ENCODE assay signal across 8 mouse cellular contexts in the genomic region with DNA sequence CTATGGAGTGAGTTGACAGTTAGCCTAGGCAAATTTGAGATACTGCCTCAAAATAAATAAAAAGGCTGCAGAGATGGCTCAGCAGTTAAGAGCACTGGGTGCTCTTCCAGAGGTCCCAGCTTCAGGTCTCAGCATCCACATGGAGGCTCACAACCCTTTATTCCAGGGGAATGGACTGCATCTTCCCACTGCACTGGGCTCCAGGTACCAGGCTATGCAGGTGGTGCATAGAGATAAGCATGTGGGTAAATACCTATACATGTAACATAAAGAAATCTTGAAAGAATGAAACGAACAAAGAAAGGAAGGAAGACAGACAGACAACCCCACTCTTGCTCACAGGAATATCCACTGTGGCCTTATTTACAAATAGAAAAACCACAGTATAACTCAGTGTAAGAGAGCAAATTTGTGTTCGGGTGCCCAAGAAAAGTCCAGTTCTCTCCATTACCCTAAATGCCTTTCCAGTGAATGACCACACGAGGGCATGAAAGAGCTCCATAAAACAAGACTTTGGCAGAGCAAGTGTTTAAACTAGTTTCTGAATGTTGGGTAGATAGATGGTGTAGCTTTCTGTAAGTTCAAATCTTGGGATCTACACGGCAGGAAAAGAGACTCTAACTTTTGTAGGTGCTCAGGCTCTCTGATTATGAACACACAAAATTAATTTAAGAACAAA. TPM values are rescaled to one million over a fixed set of nuclear protein-coding genes. Genes with fewer than 3 reads are reported as not detected.
DNase-seq lines count a peak whose midpoint lies in the region; ATAC-seq and TF ChIP-seq lines count a peak whose summit lies in the region.

No protein-coding gene starts in this region.

- peaks cover 14% of the 10 kb centered on the region for H3K36me3 ChIP-seq in embryonic facial prominence, embryonic 11.5 days (replicated peaks; ENCODE audit: control insufficient read depth, insufficient read depth, low read depth, low read length)
- peaks cover 90% of the 10 kb centered on the region for H3K36me3 ChIP-seq in embryonic facial prominence, embryonic 10.5 days (replicated peaks)
- peaks cover 26% of the 10 kb centered on the region for H3K36me3 ChIP-seq in kidney, embryonic 16.5 days (ENCODE audit: insufficient read depth, low read length)

- TF ChIP-seq POLR2A in lung, adult 2 months (IDR thresholded peaks at IDR 0.05; ENCODE audit: borderline replicate concordance, extremely low read depth, low read depth, low read length): no peak

- peak; percentile 33; the same call in 1 of the 2 replicates for TF ChIP-seq CTCF in lung, adult 2 months (IDR thresholded peaks at IDR 0.05; ENCODE audit: insufficient read depth, low read length)

- no peak overlapping the region for H3K4me2 ChIP-seq in embryonic facial prominence, embryonic 11.5 days (ENCODE audit: low read depth, low read length)
- no peak overlapping the region for H3K4me2 ChIP-seq in kidney, embryonic 16.5 days (replicated peaks; ENCODE audit: low read depth, low read length)

- 37% methylated on average over 4 of the region's 4 CpGs for WGBS in embryonic facial prominence, embryonic 11.5 days
- 52% methylated on average over 4 of the region's 4 CpGs for WGBS in embryonic facial prominence, embryonic 10.5 days
- 24% methylated on average over 4 of the region's 4 CpGs for WGBS in lung, adult 2 months
- 38% methylated on average over 4 of the region's 4 CpGs for WGBS in kidney, embryonic 16.5 days

- H3K27me3 ChIP-seq in embryonic facial prominence, embryonic 11.5 days (ENCODE audit: control insufficient read depth, insufficient read depth, low read length): no peaks in the 10 kb centered on the region
- H3K27me3 ChIP-seq in embryonic facial prominence, embryonic 10.5 days (replicated peaks; ENCODE audit: low read depth, poor library complexity, severe bottlenecking): no peaks in the 10 kb centered on the region
- H3K27me3 ChIP-seq in kidney, embryonic 16.5 days (ENCODE audit: insufficient read depth, low read length): no peaks in the 10 kb centered on the region

- no peak for ATAC-seq in embryonic facial prominence, embryonic 11.5 days (replicated peaks; ENCODE audit: insufficient number of reproducible peaks, low FRiP score, low TSS enrichment, low read depth)
- ATAC-seq in megakaryocyte-erythroid progenitor cell, adult 5-6 weeks (replicated peaks; ENCODE audit: low FRiP score, low TSS enrichment, poor library complexity, severe bottlenecking): peak; percentile 61; the same call in 1 of the 2 replicates
- ATAC-seq in kidney, embryonic 16.5 days (ENCODE audit: low FRiP score, low TSS enrichment): no peak

- no peak overlapping the region for H3K9ac ChIP-seq in embryonic facial prominence, embryonic 11.5 days (replicated peaks; ENCODE audit: low read length)
- H3K9ac ChIP-seq in kidney, embryonic 16.5 days (replicated peaks; ENCODE audit: low read length): no peak overlapping the region

- H3K9me3 ChIP-seq in embryonic facial prominence, embryonic 11.5 days (replicated peaks; ENCODE audit: control insufficient read depth, low read length): no peaks in the 10 kb centered on the region
- peaks cover 7% of the 10 kb centered on the region; the same call in 1 of the 2 replicates for H3K9me3 ChIP-seq in embryonic facial prominence, embryonic 10.5 days
- H3K9me3 ChIP-seq in kidney, embryonic 16.5 days (ENCODE audit: low read length): no peaks in the 10 kb centered on the region

- H3K27ac ChIP-seq in embryonic facial prominence, embryonic 11.5 days (replicated peaks; ENCODE audit: low read depth, low read length): no peak overlapping the region
- H3K27ac ChIP-seq in embryonic facial prominence, embryonic 10.5 days (replicated peaks): no peak overlapping the region
- H3K27ac ChIP-seq in kidney, embryonic 16.5 days (ENCODE audit: low read length): no peak overlapping the region

- H3K4me1 ChIP-seq in embryonic facial prominence, embryonic 11.5 days (ENCODE audit: control insufficient read depth, insufficient read depth, low read length): no peaks in the 10 kb centered on the region
- no peaks in the 10 kb centered on the region for H3K4me1 ChIP-seq in embryonic facial prominence, embryonic 10.5 days
- H3K4me1 ChIP-seq in lung, adult 2 months (ENCODE audit: control insufficient read depth, insufficient read depth, low read length): peaks cover 4% of the 10 kb centered on the region
- no peaks in the 10 kb centered on the region for H3K4me1 ChIP-seq in kidney, embryonic 16.5 days (ENCODE audit: insufficient read depth, low read length)

- DNase-seq in embryonic facial prominence, embryonic 11.5 days (ENCODE audit: low spot score): peak; percentile 60
- no peak for DNase-seq in embryonic facial prominence, embryonic 10.5 days (ENCODE audit: low spot score)
- DNase-seq in lung, adult 2 months: no peak
- DNase-seq in lung, postnatal 14 days: no peak
- peak; percentile 50 for DNase-seq in c-Kit-positive CD71-negative TER-119-negative erythroid progenitor cells, embryonic 14.5 days (ENCODE audit: low read depth)
- no peak for DNase-seq in testis, postnatal 10 days (ENCODE audit: low spot score)

- no peak overlapping the region for H3K4me3 ChIP-seq in embryonic facial prominence, embryonic 11.5 days (ENCODE audit: low read depth, low read length)
- H3K4me3 ChIP-seq in embryonic facial prominence, embryonic 10.5 days: no peak overlapping the region
- no peak overlapping the region for H3K4me3 ChIP-seq in lung, adult 2 months (replicated peaks; ENCODE audit: extremely low read depth, low read depth, low read length)
- H3K4me3 ChIP-seq in kidney, embryonic 16.5 days (ENCODE audit: low read length): no peak overlapping the region

RNA-seq across cellular contexts. Expression of a gene that starts 15.5 kb away (rescaled TPM):
- 10.2 and 10.6 TPM in 2 replicates for polyA plus RNA-seq in embryonic facial prominence, embryonic 11.5 days (2014; fragmentation: Nextera tagmentation; extraction: Ambion mirVana)
- polyA plus RNA-seq in embryonic facial prominence, embryonic 10.5 days (2016; fragmentation: Nextera tagmentation; extraction: Ambion mirVana): 11.6 and 13.8 TPM in 2 replicates
- polyA plus RNA-seq in lung, adult 2 months (2012; rRNA removed): 219 and 232 TPM in 2 replicates
- 2.7 and 3.3 TPM in 2 replicates for total RNA-seq in megakaryocyte-erythroid progenitor cell, adult 5-6 weeks (2014; fragmentation: Nextera tagmentation)
- total RNA-seq in megakaryocyte-erythroid progenitor cell, adult 5-6 weeks (2017): 1.4 and 1.5 TPM in 2 replicates
- polyA plus RNA-seq in kidney, embryonic 16.5 days (2015; fragmentation: Nextera tagmentation; extraction: Ambion mirVana): 36.8 and 37.9 TPM in 2 replicates

RNA-seq across cellular contexts. Expression of a gene that starts 37.0 kb away (rescaled TPM):
- 190 and 194 TPM in 2 replicates for polyA plus RNA-seq in embryonic facial prominence, embryonic 11.5 days (2014; fragmentation: Nextera tagmentation; extraction: Ambion mirVana)
- 180 and 185 TPM in 2 replicates for polyA plus RNA-seq in embryonic facial prominence, embryonic 10.5 days (2016; fragmentation: Nextera tagmentation; extraction: Ambion mirVana)
- 119 and 128 TPM in 2 replicates for polyA plus RNA-seq in lung, adult 2 months (2012; rRNA removed)
- 117 and 138 TPM in 2 replicates for total RNA-seq in megakaryocyte-erythroid progenitor cell, adult 5-6 weeks (2014; fragmentation: Nextera tagmentation)
- 260 and 313 TPM in 2 replicates for total RNA-seq in megakaryocyte-erythroid progenitor cell, adult 5-6 weeks (2017)
- polyA plus RNA-seq in kidney, embryonic 16.5 days (2015; fragmentation: Nextera tagmentation; extraction: Ambion mirVana): 198 and 212 TPM in 2 replicates

Comparison
In these comparisons a context has a peak if more than half of its experiments do, and no peak if none do; other contexts are left out.
1. DNase-seq: peak in embryonic facial prominence, embryonic 11.5 days (single experiment) and c-Kit-positive CD71-negative TER-119-negative erythroid progenitor cells, embryonic 14.5 days (single experiment); none in embryonic facial prominence, embryonic 10.5 days (single experiment), lung, adult 2 months (single experiment), lung, postnatal 14 days (single experiment) and testis, postnatal 10 days (single experiment).